Mouse (Mus musculus) retina, postnatal 7 days (tissue): ENCODE results near the gene Ripply2.
A peak's percentile ranks its signal among the peaks of the same experiment; 100 is the strongest.
"Not testable (repeated sequence)": the region's sequence is repeated elsewhere in the genome, so short reads cannot be mapped to it uniquely, and the experiment has no call there.

Source experiments
- DNase-seq: peaks from one replicate; pipeline ENCODE4 v3.0.0-alpha.2; 2012; ENCODE audit warnings: low read depth, low spot score

The Ripply2 gene

DNA sequence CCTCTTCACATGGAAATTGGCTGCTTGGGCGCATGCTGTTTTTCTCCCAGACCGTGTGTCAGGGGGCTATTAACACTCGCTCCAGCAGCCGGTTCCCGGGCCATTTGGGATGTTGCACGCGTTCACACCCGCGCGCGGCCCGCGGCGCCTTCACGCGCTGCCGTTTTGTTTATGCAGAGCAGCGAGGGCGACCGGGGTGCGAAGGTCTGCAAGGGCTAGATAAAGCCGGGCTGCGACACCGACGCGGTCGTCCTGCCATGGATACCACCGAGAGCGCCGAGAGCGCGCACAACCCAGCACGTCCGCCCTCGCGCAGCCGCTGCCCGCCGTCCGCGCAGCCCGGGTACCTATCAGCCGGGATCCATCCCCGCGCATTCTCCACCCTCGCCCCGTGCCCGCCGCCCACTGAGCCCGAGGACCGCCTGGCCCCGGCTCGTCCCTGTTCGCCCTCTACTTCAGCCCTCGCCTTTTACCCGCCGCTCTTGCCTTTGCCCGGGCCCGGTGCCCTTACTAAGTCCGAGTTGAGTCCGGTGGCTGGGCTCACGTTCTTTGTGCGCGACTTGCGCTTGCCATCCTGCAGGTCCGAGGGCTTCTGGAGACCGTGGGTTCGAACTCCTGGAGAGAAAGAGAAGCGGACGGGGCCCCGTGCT is at the start of gene Ripply2:
Gene Ripply2 (plus strand): TSS at position 250 of the 650 bp plus-strand sequence.
- peak; percentile 19 for DNase-seq

DNA sequence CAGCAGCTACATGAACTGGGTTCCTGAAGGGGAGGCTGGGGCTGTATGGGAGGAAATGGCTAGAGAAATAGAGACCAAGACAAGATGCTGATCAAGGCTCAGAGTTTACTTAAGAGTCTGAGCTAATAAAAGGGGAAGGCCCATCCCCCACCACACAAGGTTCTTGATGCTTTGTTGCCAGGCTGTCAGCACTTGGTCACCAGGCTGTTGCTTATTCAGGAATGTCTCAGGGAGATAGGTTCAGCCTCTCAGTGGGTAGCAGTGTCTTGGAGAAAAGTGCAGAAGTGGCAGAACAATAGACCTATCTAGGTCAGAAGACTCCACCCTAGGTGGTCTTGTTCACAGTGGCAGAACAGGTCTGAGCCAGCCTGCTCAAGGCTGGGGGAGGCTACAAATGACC is 42.9 kb upstream of the Ripply2 start:
- DNase-seq: not testable (repeated sequence)

DNA sequence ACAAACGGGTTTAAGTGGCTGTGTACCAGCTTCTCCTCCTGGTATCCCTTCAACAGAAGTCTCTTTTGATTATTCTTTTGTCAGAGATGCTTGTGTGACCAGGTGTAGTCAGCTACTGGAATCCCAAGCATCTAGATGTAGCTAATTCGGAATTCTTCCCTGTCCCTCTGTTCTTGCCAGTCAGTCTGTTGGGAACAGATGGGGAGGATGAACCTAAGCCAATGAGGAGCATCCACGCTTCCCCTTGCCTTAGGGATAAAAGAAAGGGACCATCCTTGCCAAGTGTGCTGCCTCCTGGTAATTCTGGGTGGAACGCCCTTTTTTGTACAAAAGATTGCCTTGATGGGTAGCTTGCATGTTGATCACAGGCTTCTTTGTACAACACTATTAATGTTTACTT is 41.8 kb upstream of the Ripply2 start:
- DNase-seq: no peak

DNA sequence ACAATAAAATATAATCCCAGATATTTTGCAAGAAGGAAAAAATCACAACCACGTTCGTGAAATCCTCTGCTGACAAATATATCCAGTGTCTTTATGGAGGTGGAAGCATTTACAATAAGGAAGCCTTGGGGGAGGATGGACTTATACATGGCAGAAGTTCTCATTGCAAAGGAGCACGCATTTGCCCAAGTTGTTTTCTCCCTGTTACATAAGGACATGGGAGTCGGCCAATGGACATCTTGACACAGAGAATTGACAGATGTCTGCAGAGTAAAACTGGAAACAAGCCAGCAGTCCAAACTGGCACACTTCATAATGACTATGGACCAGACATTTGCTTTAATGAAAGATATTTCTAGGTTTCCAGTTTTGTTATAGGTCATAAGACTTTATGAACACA is 38.4 kb upstream of the Ripply2 start:
- no peak for DNase-seq

DNA sequence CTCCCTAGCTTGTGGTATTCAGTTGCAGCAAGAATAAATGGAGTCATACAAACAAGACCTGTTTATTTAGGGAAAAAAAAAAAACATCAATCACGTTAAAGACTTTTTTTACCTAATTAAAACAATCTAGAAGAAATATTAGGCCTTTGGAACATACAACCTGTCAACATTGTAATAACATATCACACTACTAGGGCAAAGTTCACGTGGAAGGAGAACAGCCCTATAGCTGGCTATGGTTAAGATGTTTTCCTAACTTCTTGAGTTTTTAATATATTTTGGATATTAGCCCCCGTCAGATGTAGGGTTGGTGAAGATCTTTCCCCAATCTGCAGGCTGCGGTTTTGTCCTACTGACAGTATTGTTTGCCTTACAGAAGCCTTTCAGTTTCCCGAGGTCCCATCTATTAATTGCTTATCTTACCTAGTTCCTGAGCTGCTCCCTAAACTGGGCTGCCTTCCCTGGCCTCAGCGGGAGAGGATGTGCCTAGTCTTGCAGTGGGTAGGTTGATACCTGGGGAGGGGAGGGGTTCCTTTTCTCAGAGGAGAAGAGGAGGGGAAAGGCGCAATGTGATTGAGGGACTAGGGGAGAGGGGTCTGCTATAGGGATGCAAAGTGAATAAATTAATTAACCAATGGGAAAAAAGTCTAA is 37.0 kb upstream of the Ripply2 start:
- no peak for DNase-seq

DNA sequence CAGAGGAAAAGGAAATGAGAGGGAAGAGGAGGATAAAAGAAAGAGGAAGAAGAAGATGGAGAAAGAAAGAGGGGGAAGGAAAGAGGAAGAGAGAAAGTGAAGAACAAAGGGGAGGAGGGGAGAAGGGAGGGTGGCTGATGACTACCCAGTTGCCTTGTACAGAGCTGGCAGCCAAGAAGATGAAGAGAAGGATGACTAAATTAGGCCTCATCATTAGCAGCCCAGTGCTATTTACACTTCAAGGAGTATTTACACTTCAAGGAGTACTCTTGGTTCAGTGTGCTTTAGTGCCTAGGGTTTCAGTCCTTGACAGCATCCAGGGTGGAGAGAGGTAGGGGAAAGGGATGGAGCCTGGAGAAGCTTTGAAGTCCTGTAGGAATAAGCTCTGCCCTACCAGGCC is 35.3 kb upstream of the Ripply2 start:
- DNase-seq: no peak

DNA sequence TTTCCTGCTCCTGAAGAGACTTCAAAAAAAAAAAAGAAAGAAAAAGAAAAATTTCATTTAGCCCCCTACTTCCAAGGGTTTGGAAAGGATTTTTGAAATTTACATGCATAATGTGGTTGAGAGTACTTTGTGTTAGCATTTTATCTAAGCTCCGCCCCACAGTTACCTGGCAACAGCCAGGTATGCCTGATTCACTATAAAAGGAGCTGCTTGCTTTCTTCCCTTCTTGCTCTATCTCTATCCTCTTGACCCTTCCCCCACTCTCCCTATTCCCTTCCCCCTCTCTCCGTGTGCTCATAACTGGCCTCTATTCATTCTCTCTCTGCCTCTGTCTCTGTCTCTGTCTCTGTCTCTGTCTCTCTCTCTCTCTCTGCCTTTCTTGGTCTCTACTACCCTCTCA is 34.4 kb upstream of the Ripply2 start:
- DNase-seq: no peak

DNA sequence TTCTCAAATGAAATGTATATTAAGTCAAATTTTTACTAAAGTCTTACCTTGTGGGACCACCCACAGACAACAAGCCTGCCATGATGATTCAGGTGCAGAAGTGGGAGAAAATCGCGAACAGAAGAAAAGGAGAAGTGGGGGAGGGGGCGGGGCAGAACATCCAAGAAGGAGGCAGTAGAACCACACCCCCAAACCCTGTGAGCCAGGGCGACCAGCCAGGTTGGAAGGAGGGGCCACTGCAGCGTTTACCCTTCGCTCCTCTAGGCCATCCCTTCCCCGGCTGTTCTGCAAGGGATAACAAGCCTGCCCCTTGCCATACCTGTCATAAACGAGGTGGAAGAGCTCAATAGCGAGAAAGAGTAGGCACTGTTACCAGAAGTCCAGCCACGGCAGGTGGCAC is 33.8 kb upstream of the Ripply2 start:
- no peak for DNase-seq

DNA sequence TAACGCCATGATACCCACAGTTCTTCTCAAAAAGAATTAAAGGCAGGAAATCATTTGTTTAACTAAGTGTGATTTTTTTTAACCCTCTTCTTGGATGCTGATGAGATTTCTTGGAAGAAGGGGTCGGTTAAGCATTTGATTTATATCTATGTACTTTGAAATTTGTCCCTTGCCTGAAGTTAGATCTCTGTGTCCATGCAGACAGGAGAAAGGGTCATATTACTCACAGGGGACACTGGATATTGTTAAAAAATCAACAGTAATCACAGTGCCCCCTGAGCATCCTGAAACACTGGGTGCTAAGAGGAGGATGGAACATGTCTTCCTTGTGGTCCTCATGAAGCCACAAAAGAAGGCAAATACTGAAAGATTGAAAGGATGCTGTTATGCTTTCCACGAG is 30.8 kb upstream of the Ripply2 start:
- no peak for DNase-seq

DNA sequence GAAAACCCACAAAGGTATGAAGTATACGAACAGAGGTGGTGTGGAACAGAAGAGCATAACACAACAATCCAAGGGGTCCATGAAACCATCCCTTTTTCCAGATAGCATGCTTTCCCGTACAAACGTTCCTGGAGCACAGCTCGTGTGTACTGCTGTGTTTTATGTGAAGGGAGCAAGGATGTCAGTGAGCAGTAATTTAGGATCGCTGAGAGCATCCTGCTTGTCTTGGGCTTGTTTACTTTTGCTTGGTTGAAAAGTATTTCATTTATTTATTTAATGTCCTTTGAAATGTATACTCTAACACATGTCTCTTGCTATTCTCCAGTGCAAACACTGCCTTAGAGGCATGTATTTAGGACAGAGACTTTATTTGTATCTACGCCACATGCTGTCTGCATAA is 30.2 kb upstream of the Ripply2 start:
- no peak for DNase-seq

DNA sequence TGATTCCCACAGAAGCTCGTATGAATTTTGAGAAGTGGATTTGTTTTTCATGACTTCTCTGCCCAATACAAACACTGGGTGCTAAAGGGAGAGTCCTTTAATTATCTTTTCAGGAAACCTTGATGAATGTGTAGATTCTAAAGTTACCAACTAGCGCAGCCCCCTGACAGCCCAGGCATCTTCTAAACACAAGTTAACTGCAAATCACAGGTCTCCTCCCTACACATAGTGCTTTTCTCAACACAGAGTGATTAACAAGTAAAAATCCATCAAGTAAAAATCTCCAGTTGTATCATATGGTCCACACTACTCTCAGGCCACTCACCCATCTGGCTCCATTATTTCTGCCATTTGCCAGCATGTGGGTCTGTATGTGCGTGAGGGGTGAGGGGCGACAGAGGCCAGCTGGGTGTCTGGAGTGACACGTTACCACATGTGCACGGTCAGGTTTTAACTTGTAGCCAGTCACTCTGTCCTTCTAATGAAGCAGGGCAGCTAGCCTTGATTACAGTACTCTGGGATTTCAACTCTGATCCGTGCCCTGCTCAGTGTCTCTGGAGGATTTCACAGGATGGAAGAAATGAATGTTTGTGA is 28.5 kb upstream of the Ripply2 start:
- DNase-seq: no peak

DNA sequence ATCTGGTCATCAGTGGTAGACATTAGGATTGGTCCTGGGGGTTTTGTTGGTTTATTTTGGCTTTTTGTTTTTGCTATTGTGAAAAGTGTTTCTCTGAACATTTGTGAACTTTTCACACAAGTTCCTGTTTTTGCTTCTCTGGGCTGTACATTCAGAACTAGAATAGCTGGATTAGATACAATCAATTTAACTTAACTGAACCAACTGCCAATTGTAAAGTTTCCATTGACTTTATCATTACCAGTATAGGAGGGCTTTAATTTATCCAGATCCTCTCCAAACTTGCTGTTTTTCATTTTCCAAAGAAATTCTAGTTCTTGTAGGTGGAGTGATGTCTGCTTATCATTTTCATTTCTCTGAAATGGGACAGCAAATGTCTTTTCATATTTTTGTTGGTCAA is 25.5 kb upstream of the Ripply2 start:
- DNase-seq: no peak

DNA sequence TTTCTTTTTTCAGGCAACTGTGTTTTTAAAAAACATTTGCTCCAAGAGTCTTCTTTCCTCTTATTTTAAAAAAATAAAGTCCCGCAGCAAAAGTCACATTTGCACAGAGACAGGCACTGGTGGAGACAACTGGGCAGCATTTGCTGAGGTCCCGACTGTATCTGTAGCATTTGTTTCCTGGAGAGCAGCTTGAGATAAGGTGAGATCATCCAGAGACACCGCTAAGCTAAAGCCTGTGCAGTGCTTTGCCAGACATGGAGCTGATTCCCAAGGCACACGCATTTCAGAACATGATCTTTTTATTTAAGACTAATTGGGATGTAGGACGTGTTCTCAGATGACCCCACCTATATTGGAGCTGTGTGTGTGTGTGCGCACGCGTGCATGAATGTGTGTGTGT is 23.6 kb upstream of the Ripply2 start:
- DNase-seq: no peak

DNA sequence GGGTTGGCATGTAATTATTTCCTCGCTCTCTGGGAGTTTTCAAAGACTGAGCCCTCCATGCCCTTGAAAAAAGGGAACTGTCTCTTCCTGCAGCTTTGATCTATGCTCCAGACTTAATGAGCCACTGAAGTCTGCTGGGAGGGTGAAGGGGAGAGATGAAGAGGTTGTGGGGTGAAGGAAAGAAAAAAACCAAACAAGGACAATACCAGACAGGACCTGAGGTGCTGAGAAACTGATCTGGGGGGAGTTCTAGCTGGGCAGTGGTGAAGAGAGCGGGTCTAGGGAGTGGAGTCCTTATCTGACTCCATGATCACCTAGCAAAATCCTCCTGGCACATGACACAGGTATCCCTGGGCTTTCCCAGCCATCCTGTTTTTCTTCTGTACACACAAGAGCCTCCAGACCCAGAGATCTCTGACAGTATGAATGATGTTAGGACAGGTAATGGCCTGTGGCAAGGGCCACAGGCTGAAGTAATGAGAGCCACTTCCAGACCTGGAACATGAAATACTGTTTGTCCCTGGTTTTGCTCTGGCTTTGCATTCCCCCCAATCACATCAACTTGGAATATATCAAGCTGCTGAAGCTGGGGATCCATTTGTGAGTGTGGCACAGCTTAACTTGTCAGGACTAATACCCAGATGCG is 18.2 kb upstream of the Ripply2 start:
- no peak for DNase-seq

DNA sequence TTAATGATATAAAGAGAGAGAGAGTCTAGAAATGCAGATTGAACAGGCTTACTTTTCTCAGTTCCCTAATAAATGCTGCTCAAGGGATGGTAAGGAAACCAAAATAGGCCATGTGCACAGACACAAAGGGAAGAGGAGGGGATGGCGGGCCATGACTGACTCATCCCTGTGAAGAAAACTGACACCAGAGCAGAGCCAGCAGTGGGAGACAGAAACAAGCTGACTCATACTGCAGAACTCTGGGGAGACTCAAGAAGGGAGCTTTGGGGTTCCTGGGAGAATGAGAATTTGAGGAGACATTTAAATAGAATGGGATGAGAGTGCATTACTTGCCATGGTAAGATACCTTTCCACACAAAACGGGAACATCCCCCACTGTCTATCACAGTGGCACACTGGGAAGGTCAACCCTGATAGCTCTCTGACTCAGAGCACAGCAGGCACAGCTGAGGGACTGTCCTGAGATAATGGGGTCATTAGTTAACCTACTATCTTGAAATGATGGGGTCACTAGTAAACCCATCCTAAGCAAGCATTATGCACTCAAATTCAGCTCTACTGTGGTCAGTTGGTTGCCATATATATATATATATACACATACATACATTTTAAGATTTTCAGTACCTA is 15.3 kb upstream of the Ripply2 start:
- DNase-seq: no peak

DNA sequence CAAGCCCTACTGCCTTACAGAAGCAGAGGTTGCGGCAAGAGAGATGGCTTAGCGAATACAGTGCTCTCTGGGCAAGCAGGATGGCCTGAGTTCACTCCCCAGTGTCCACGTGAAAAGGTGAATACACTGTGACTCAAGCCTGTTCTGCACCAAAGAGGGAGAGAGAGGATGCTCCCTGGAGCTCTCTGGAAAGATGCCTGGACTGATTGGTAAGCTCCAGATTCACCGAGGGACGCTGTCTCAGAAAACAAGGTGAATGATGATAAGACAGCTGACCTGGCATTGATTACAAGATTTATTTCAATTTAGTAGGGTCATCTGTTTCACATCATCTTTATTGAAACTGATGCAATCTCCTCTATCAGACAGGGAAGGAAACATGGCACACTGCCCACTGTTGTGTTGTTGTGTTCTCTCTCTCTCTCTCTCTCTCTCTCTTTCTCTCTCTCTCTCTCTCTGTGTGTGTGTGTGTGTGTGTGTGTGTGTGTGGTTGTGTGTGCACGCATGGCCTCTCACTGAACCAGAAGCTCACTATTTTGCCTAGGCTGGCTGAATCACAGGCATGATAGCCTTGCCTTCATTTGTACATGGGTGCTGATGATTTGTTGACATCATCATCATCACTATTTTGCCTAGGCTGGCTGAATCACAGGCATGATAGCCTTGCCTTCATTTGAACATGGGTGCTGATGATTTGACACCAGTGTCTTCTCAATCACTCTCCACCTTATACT is 10.5 kb upstream of the Ripply2 start:
- no peak for DNase-seq

DNA sequence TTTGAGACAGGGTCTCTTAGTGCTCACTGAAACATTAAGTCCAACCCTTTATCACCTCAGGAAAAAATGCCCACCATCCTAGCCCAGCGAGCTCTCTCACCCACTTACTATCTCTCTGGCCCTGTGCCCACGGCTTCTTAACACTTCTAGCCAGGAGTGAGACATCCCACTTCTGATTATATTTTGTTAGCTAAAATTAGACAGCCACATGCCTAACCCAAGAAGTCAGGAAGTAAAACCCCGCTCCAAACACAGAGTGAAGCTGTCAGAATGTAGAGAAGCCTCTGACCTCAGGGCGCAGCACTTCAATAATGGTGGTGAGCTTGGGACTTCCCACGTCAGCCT is 9.9 kb upstream of the Ripply2 start:
- no peak for DNase-seq

DNA sequence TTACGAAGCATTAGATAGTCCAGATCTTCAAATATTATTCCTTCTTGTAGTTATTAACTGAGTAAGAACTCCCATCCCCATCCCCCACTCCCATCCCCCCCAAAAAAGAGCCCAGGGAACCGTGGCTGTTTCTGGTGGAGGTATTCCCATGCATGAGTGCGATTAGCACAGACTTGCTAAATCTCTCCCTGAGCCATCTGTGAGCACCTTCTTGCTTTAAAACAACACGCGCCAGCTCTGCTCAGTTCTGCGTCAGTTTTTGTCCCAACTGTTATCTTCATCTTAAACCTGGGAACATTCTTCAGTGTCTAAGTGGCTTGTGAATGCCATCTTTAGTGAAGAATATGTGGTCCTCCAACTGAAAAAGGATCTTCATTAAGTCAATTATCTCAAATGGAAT is 6.8 kb upstream of the Ripply2 start:
- DNase-seq: no peak

DNA sequence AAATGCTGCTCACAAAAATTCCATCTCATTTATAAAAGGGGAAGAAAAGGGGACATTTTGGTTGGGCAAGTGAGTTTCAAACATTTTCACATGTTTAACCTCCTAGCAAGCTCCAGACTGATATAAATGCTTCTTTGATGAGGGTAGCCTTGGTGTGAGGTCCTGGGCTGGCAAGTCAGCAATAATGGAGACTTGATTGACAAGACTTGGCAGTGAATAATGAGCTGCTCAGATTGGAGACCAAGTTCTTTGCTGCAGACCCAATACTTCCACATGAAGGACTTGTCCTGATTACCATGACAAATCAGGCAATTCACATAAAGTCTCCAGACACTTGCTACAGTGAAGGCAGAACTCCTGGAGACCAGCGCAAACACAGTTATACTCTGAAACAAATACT is 6.4 kb upstream of the Ripply2 start:
- DNase-seq: no peak

DNA sequence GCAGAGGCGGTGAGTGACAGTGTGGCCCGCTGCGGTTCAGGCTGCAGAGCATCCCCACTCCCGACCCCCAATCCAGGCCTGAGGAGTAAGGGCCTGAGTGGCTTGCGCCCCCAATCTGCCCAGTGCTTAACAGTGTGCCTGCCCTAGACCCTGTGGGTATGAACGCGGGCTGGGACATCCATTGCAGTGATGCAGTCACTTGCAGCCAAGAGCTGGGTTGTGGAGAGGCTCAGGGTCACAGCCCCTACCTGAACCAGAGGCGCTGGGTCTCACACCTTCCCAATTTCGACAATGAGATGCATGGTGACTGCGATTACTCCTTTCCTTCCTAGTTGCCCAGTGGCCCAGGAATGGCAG is 579 bp downstream of the Ripply2 start:
- DNase-seq: no peak

DNA sequence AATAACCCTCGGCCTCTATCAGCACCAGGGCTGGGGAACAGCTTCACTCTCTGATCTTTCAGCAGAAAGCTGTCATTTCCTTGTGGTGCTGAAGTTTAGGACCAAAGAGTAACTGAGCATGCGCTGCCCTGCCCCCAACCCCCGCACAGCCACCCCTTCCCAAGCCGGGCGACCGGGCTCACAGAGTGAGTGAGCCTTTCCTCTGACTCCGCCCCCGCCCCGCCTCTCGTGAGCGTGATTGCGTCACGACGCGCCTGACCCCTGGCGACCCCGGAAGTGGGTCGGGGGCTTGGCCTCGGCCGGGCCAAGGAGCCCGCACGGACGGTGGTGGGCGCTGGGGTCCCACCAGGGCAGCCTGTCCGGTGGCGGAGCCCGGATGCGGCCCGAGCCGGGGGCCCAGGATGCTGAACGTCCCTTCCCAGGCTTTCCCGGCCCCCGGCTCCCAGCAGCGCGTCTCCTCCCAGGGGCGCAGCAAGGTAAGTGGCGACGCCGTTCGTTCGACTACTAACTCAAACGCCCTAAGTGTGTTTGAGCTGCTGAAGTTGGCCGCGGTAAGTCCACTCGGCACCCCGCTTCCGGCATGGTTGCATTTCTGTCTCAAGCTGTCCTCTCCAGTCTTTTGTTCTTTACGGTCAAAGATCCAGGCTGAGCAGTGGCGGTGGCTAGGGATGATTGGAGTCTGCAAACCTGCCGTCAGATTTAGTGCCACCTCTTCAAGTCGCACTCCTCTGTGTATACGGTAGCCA is 6.6 kb downstream of the Ripply2 start, which contains the start of gene Cyb5r4:
Gene Cyb5r4 (plus strand): TSS at position 237 of the 746 bp plus-strand sequence.
- DNase-seq: peak; percentile 91
